Mouse (Mus musculus) forebrain, postnatal 0 days (tissue): Measurements from ENCODE around the gene Phldb1. TPM values are rescaled to one million over a fixed set of nuclear protein-coding genes. Genes with fewer than 3 reads are reported as not detected.

Source experiments
- ATAC-seq: fragments of 200-750 bp; cut with Nextera tagmentation; 2 replicates; pipeline ENCODE4 v1.8.0; 2017; ENCODE audit warnings: mild to moderate bottlenecking, moderate library complexity
- DNase-seq: peaks from one replicate; pipeline ENCODE4 v3.0.0-alpha.2; 2015
- H3K27ac ChIP-seq: fragments of 300-500 bp; sonication (generic); 2 replicates; pipeline ENCODE4 v1.5.1; 2014; ENCODE audit warnings: low read depth, mild to moderate bottlenecking, antibody characterized with exemption, low read length, moderate library complexity, mixed read lengths
- H3K27me3 ChIP-seq: fragments of 300-500 bp; sonication (generic); 2 replicates; pipeline ENCODE4 v1.6.1; 2014; ENCODE audit warnings: mild to moderate bottlenecking, low read length, mixed read lengths; ENCODE audit not compliant: insufficient read depth
- H3K36me3 ChIP-seq: fragments of 300-500 bp; sonication (generic); 2 replicates; pipeline ENCODE4 v1.6.1; 2014; ENCODE audit warnings: mild to moderate bottlenecking, moderate library complexity; ENCODE audit not compliant: insufficient read depth
- H3K4me1 ChIP-seq: fragments of 300-500 bp; sonication (generic); 2 replicates; pipeline ENCODE4 v1.6.1; 2014; ENCODE audit warnings: antibody characterized with exemption; ENCODE audit not compliant: insufficient read depth
- H3K4me2 ChIP-seq: fragments of 300-500 bp; sonication (generic); 2 replicates; pipeline ENCODE4 v1.6.1; 2014; ENCODE audit warnings: low read depth, mild to moderate bottlenecking, moderate library complexity
- H3K4me3 ChIP-seq: fragments of 300-500 bp; sonication (generic); 2 replicates; pipeline ENCODE4 v1.5.1; 2014; ENCODE audit warnings: low read depth, low read length, mixed read lengths
- H3K9ac ChIP-seq: fragments of 300-500 bp; sonication (generic); 2 replicates; pipeline ENCODE4 v1.6.1; 2014; ENCODE audit warnings: mild to moderate bottlenecking
- H3K9me3 ChIP-seq: fragments of 300-500 bp; sonication (generic); 2 replicates; pipeline ENCODE4 v1.6.1; 2016; ENCODE audit warnings: low read length
- CTCF ChIP-seq: sonication (generic); IDR thresholded peaks from 2 replicates; pipeline ENCODE4 v1.5.1; 2016; ENCODE audit warnings: antibody characterized with exemption, control low read depth, low read depth
- WGBS: fragments of 180-500 bp; shearing (Covaris S2); extraction: QIAGEN DNeasy Blood & Tissue Kit; methylation state at CpG from one replicate; pipeline ENCODE4 v1.1.7; 2014; 5-methylcytosine and 5-hydroxymethylcytosine counted together
- polyA plus RNA-seq: library from polyadenylated mRNA; unstranded; fragments of >200 nt; fragmentation: Nextera tagmentation; extraction: Ambion mirVana; gene quantifications from 2 replicates; pipeline ENCODE4 v1.2.1, GENCODE M21; 2015
- total RNA-seq: library from RNA; depleted of rRNA; stranded (reverse); fragments of >200 nt; gene quantifications from 2 replicates; pipeline ENCODE4 v1.2.3, GENCODE M21; 2014

Gene Phldb1
- total and polyA plus RNA-seq, 2 experiments from 2014 or later: 34.3 to 129 TPM

DNA sequence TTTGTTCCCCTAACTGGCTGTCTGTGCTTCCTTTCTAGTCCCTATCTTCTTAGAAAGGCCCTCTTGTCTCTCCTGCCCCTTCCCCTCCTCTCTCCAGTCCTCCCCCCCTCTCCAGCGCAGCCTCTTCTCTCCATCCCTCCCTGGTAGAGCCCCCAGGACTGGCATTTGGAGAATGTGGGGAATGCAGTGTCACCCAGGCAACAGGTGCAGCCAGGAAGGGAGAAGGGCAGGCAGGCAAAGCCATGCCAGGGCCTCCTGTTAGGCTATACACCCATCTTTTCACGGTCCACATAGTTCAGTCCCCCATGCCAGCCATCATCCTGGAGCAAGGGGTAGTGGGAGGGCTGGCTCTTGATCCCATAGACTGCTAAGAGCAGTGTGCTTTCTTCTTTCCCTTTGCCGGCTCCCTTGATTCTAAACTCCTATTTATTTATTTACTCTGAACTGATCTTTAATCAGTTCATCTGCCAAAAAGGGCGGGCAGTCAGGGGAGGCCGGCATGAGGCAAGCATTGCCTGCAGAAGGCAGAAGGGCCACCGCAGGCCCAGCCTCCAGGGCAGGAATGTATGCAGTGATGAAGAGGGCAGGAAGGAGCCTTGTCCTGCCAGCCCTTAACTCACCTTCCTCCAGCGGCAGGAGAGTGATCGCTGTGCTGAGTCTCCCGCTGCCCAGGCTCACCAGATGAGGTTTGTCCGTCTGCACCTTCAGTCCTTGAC is 8.4 kb downstream of the Phldb1 start:
- Histone ChIP-seq H3K9ac (no peak overlapping the region), H3K27ac (no peak overlapping the region), H3K9me3 (no peaks in the 10 kb centered on the region), H3K36me3 (no peaks in the 10 kb centered on the region), H3K4me3 (no peak overlapping the region), H3K4me1 (peaks cover 4% of the 10 kb centered on the region; the same call in 1 of the 2 replicates), H3K27me3 (no peaks in the 10 kb centered on the region), H3K4me2 (no peak overlapping the region)
- TF ChIP-seq CTCF: no peak
- ATAC-seq (no peak), DNase-seq (no peak)
- 39% methylated on average over 10 of the region's 10 CpGs for WGBS

DNA sequence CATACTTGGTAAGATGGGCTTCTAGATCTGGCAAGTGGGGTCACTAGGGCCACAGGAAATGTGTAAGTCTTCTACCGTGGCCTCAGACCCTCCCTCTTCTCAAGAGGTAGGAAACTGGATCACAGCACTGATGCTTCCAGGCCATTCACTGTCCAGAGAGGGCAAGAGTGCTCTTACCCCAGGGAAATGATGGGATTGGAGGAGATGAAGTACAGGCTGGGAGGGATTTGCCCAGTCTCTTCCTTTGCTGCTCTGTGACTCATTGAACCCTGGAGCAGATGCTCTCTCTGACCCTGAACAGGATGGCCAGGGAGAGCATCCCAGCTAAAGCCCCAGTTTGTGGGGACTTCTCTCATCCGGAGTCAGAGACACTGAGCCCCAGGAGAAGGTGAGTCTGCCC is 10.3 kb downstream of the Phldb1 start:
- Histone ChIP-seq H3K4me3 (no peak overlapping the region), H3K4me1 (peaks cover 11% of the 10 kb centered on the region), H3K36me3 (no peaks in the 10 kb centered on the region), H3K9ac (no peak overlapping the region), H3K27me3 (no peaks in the 10 kb centered on the region), H3K4me2 (no peak overlapping the region), H3K27ac (no peak overlapping the region), H3K9me3 (no peaks in the 10 kb centered on the region)
- ATAC-seq (no peak), DNase-seq (no peak)
- 68% methylated on average over 2 of the region's 2 CpGs for WGBS
- TF ChIP-seq CTCF: no peak

DNA sequence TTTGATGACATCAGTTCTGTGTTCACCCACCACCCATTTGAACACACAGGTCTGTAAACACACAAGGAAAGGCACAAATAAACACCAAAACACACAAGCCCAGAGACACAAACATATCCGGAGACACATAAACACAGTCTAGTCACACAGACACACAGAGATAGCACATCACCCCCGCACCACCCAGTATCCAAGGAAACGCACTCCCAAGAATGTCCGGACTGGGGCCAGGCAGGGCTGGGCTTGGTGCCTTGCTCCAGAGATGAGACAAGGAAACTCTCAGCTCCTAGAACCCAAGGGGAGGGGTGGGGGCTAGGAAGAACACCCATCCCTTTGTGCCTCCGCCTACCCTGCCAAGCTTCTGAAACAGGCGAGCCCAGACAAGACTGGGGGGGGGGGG is 10.8 kb downstream of the Phldb1 start:
- ATAC-seq: peak; percentile 3; the same call in 1 of the 2 replicates

DNA sequence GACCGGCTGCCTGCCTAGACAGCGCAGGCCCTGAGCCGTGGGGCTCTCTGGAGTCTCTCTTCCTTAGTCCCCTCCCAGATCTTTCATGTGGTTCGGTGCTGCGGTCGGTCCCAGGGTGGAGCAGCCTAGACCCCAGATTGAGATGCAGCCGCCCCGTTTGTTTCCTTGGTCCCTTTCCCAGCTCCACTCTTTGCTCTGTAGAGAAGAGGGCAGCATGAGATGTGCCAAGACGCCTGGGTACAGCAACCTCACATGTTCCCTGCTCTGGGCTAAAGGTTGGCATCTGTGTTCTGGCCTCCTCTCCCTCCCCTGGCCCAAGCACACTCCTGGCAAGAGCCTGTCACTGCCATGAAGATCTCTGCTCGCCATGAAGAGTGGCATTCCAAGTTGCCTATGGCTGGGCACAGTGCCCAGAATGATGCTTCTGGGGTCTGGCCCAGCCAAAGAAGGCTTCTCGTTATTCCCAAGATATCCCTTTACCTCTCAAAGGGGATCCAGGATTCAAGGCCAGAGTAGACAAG is 11.4 kb downstream of the Phldb1 start:
- no peak overlapping the region for H3K4me2 ChIP-seq
- no peaks in the 10 kb centered on the region for H3K36me3 ChIP-seq
- no peak overlapping the region for H3K9ac ChIP-seq
- no peak for TF ChIP-seq CTCF
- H3K9me3 ChIP-seq: no peaks in the 10 kb centered on the region
- H3K4me1 ChIP-seq: peaks cover 17% of the 10 kb centered on the region
- 44% methylated on average over 11 of the region's 11 CpGs for WGBS
- 0 out of 2 replicates have a peak overlapping the region, but pooled peaks have one; percentile 5 for H3K27ac ChIP-seq
- no peak overlapping the region for H3K4me3 ChIP-seq
- no peak for ATAC-seq
- peak; percentile 39 for DNase-seq
- H3K27me3 ChIP-seq: no peaks in the 10 kb centered on the region

More for the DNA sequence above, 10.8 kb downstream of the Phldb1 start:
- Histone ChIP-seq H3K27me3 (no peaks in the 10 kb centered on the region), H3K9me3 (no peaks in the 10 kb centered on the region), H3K9ac (no peak overlapping the region), H3K4me1 (peaks cover 16% of the 10 kb centered on the region), H3K36me3 (no peaks in the 10 kb centered on the region), H3K27ac (no peak overlapping the region), H3K4me3 (no peak overlapping the region), H3K4me2 (no peak overlapping the region)
- WGBS: 55% methylated on average over 6 of the region's 6 CpGs
- no peak for TF ChIP-seq CTCF
- peak; percentile 41 for DNase-seq

DNA sequence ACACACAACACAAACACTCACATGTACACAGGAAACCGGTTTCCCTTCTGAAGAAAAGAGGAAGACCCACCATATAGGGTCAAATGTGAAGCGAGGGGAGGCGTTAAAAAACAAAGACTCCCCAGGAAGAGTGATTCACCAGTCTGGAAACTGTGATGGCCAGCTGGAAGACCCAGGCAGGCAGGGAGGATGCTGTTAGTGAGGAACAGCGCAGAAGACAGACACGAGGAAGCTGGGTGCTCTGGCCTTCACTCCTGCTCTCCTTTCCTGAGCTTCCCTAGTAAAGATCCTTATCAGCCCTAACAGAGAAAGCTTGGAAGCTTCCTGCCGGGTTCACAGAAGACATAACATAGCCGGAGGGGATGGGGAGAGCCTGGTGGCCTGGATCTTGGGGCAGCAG is 12.0 kb downstream of the Phldb1 start:
- Histone ChIP-seq H3K9ac (no peak overlapping the region), H3K36me3 (peaks cover 3% of the 10 kb centered on the region; the same call in 1 of the 2 replicates), H3K4me1 (peaks cover 17% of the 10 kb centered on the region), H3K4me2 (no peak overlapping the region), H3K27ac (no peak overlapping the region), H3K27me3 (no peaks in the 10 kb centered on the region), H3K9me3 (no peaks in the 10 kb centered on the region), H3K4me3 (no peak overlapping the region)
- no peak for TF ChIP-seq CTCF
- ATAC-seq: no peak
- no peak for DNase-seq
- 58% methylated on average over 7 of the region's 7 CpGs for WGBS

- ATAC-seq (no peak), DNase-seq (no peak)
- H3K4me1 ChIP-seq: peaks cover 17% of the 10 kb centered on the region
- H3K36me3 ChIP-seq: peaks cover 7% of the 10 kb centered on the region; the same call in 1 of the 2 replicates
- no peak overlapping the region for H3K4me2 ChIP-seq
- H3K27ac ChIP-seq: no peak overlapping the region
- H3K9me3 ChIP-seq: no peaks in the 10 kb centered on the region
- TF ChIP-seq CTCF: no peak
- no peaks in the 10 kb centered on the region for H3K27me3 ChIP-seq
- H3K9ac ChIP-seq: no peak overlapping the region
- no peak overlapping the region for H3K4me3 ChIP-seq
- WGBS: 66% methylated on average over 7 of the region's 7 CpGs
Measured at GRCm38 (mm10) chr9:44722575-44722974, 12.4 kb downstream of the Phldb1 start.

DNA sequence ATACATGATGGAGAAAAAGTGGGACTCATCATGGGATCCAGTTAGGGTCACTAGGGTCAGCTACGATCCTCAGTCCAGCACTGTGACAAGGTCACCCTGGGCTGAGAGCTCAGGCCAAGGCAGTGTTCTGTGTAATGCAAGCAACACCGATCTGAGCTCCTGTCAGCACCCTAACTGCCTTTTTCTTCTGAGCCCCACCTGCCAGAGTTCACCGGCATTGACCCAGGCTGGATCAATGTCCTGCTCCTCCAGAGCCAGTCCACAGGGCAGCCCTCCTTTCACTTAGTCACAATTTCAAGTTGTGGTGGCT is 13.2 kb downstream of the Phldb1 start:
- Histone ChIP-seq H3K27me3 (no peaks in the 10 kb centered on the region), H3K9ac (peak overlapping the region; percentile 90; the same call in 1 of the 2 replicates), H3K9me3 (no peaks in the 10 kb centered on the region), H3K36me3 (peaks cover 14% of the 10 kb centered on the region), H3K4me2 (peak overlapping the region; percentile 85), H3K4me1 (peaks cover 17% of the 10 kb centered on the region), H3K27ac (no peak overlapping the region), H3K4me3 (peak overlapping the region; percentile 79)
- 91% methylated on average over 3 of the region's 3 CpGs for WGBS
- DNase-seq: no peak
- no peak for ATAC-seq
- no peak for TF ChIP-seq CTCF
